ENCODE assay signal across 8 mouse cellular contexts in genomic region chr2:71211591-71212359, GRCm38 (mm10). TPM values are rescaled to one million over a fixed set of nuclear protein-coding genes. Genes with fewer than 3 reads are reported as not detected.
DNase-seq lines count a peak whose midpoint lies in the region; ATAC-seq lines count a peak whose summit lies in the region.

Dync1i2 (plus strand) TSS chr2:71211706.

- under 1% methylated on average over 57 of the region's 57 CpGs for WGBS in hindbrain, embryonic 12.5 days

- no peaks in the 10 kb centered on the region for H3K27me3 ChIP-seq in hindbrain, embryonic 12.5 days

- peak; percentile 100 for ATAC-seq in hindbrain, embryonic 12.5 days (ENCODE audit: low FRiP score)

- peak within 1 kb of the TSS; percentile 85 for H3K27ac ChIP-seq in hindbrain, embryonic 12.5 days

- DNase-seq in NIH3T3 (ENCODE audit: low read depth): peak; percentile 96
- peak; percentile 94 to 96 for DNase-seq in cerebellum, postnatal 10 days
- DNase-seq in frontal cortex, postnatal 10 days (ENCODE audit: low spot score in 2 of 2): peak; percentile 90 to 91
- DNase-seq in layer of hippocampus, postnatal 14 days (ENCODE audit: low spot score in 2 of 2): peak; percentile 93 to 96
- DNase-seq in lung, postnatal 14 days: peak; percentile 89
- DNase-seq in retina, adult 2 months (ENCODE audit: low read depth, low spot score): peak; percentile 87
- peak; percentile 88 to 91 for DNase-seq in thymus, postnatal 36 days

- H3K4me2 ChIP-seq in hindbrain, embryonic 12.5 days (replicated peaks): peak within 1 kb of the TSS; percentile 52

- H3K4me3 ChIP-seq in hindbrain, embryonic 12.5 days: peak within 1 kb of the TSS; percentile 89

- H3K4me1 ChIP-seq in hindbrain, embryonic 12.5 days: peaks cover 11% of the 10 kb centered on the region

- H3K9me3 ChIP-seq in hindbrain, embryonic 12.5 days (replicated peaks): no peaks in the 10 kb centered on the region

- H3K36me3 ChIP-seq in hindbrain, embryonic 12.5 days: peaks cover 20% of the 10 kb centered on the region

- H3K9ac ChIP-seq in hindbrain, embryonic 12.5 days: peak within 1 kb of the TSS; percentile 96

RNA-seq across cellular contexts. Expression of gene Dync1i2, which starts in this region (rescaled TPM):
- 177 and 200 TPM in 2 replicates for polyA plus RNA-seq in hindbrain, embryonic 12.5 days (2016; fragmentation: Nextera tagmentation; extraction: Ambion mirVana)
- 100 to 1,000 TPM; 143 to 146 TPM for total RNA-seq in layer of hippocampus, postnatal 14 days (2021)

Comparison
In these comparisons a context has a peak if more than half of its experiments do, and no peak if none do; other contexts are left out.
1. Peak in every context shown above with its lines: DNase-seq, ATAC-seq, H3K4me3 ChIP-seq and H3K27ac ChIP-seq.